ENCODE assay signal across 28 mouse cellular contexts in genomic region chr6:120612346-120612745, GRCm38 (mm10).
"Had no signal": no experiment of that assay in that cellular context is flagged by ENCODE, and none has a peak within 500 bp of the region (broad histone marks: within the 10 kb centered on the region; RNA-seq: fewer than 3 reads in every experiment).

No protein-coding gene starts in this region.

- H3K4me2 ChIP-seq: embryonic facial prominence, embryonic 12.5 days; embryonic facial prominence, embryonic 13.5 days; embryonic facial prominence, embryonic 15.5 days; forebrain, embryonic 12.5 days; forebrain, embryonic 13.5 days; forebrain, embryonic 15.5 days had no signal

- H3K27ac ChIP-seq: embryonic facial prominence, embryonic 10.5 days; embryonic facial prominence, embryonic 12.5 days; embryonic facial prominence, embryonic 13.5 days; embryonic facial prominence, embryonic 15.5 days; forebrain, embryonic 10.5 days; forebrain, embryonic 12.5 days; forebrain, embryonic 13.5 days; forebrain, embryonic 15.5 days; gastrocnemius, adult 2 months had no signal

- H3K9me3 ChIP-seq: embryonic facial prominence, embryonic 10.5 days; embryonic facial prominence, embryonic 12.5 days; embryonic facial prominence, embryonic 13.5 days; embryonic facial prominence, embryonic 15.5 days; forebrain, embryonic 10.5 days; forebrain, embryonic 12.5 days; forebrain, embryonic 13.5 days; forebrain, embryonic 15.5 days had no signal

- ATAC-seq: forebrain, embryonic 13.5 days; forebrain, embryonic 14.5 days; forebrain, embryonic 15.5 days; forebrain, embryonic 16.5 days; forebrain, postnatal 0 days had no signal

- H3K36me3 ChIP-seq: embryonic facial prominence, embryonic 10.5 days; embryonic facial prominence, embryonic 12.5 days; embryonic facial prominence, embryonic 13.5 days; embryonic facial prominence, embryonic 15.5 days; forebrain, embryonic 10.5 days; forebrain, embryonic 12.5 days; forebrain, embryonic 15.5 days had no signal

- DNase-seq: cerebellum, adult 18-20 months; cerebellum, adult 2 months; cerebellum, adult 8-10 months; cerebellum, adult 9-10 months; cerebellum, adult 9-11 months; cerebellum, postnatal 10 days; cerebellum, postnatal 14 days; cerebellum, postnatal 25 days; cerebellum, postnatal 36 days; embryo, embryonic 11 days; forebrain, postnatal 0 days; gastrocnemius, adult 2 months; gastrocnemius, postnatal 10 days; gastrocnemius, postnatal 14 days; gastrocnemius, postnatal 25 days; gastrocnemius, postnatal 36 days; heart, adult 11 months had no signal

- H3K27me3 ChIP-seq: embryonic facial prominence, embryonic 12.5 days; embryonic facial prominence, embryonic 13.5 days; embryonic facial prominence, embryonic 15.5 days had no signal

- H3K4me1 ChIP-seq: embryonic facial prominence, embryonic 10.5 days; embryonic facial prominence, embryonic 12.5 days; embryonic facial prominence, embryonic 13.5 days; embryonic facial prominence, embryonic 15.5 days; forebrain, embryonic 10.5 days; forebrain, embryonic 12.5 days; forebrain, embryonic 13.5 days; forebrain, embryonic 15.5 days had no signal

- H3K4me3 ChIP-seq: embryonic facial prominence, embryonic 10.5 days; embryonic facial prominence, embryonic 12.5 days; embryonic facial prominence, embryonic 13.5 days; embryonic facial prominence, embryonic 15.5 days; erythroblast, embryonic 14.5 days; forebrain, embryonic 10.5 days; forebrain, embryonic 12.5 days; forebrain, embryonic 13.5 days; forebrain, embryonic 15.5 days; gastrocnemius, adult 2 months had no signal

- H3K9ac ChIP-seq: embryonic facial prominence, embryonic 12.5 days; embryonic facial prominence, embryonic 13.5 days; embryonic facial prominence, embryonic 15.5 days; forebrain, embryonic 12.5 days; forebrain, embryonic 13.5 days; forebrain, embryonic 15.5 days; forebrain, postnatal 0 days had no signal
